12 mouse cellular contexts compared by ENCODE assay signal in genomic region chr5:121089660-121090059, GRCm38 (mm10).
DNase-seq lines count a peak whose midpoint lies in the region; ATAC-seq and TF ChIP-seq lines count a peak whose summit lies in the region.
"Had no signal": no experiment of that assay in that cellular context is flagged by ENCODE, and none has a peak within 500 bp of the region (broad histone marks: within the 10 kb centered on the region; RNA-seq: fewer than 3 reads in every experiment).

No protein-coding gene starts in this region.

- H3K9me3 ChIP-seq in forebrain, embryonic 16.5 days (ENCODE audit: control insufficient read depth, low read length), result no peaks in the 10 kb centered on the region
- H3K9me3 ChIP-seq in forebrain, embryonic 10.5 days, result peaks cover 5% of the 10 kb centered on the region; the same call in 1 of the 2 replicates
- H3K9me3 ChIP-seq in hindbrain, embryonic 15.5 days, result no peaks in the 10 kb centered on the region
- H3K9me3 ChIP-seq in neural tube, embryonic 15.5 days (replicated peaks), result no peaks in the 10 kb centered on the region
- no peaks in the 10 kb centered on the region for H3K9me3 ChIP-seq in intestine, postnatal 0 days (ENCODE audit: control insufficient read depth)
- H3K9me3 ChIP-seq: intestine, embryonic 15.5 days; liver, embryonic 12.5 days had no signal

- no peak overlapping the region for H3K4me3 ChIP-seq in forebrain, embryonic 16.5 days (replicated peaks; ENCODE audit: low read length)
- H3K4me3 ChIP-seq in forebrain, embryonic 10.5 days, result no peak overlapping the region
- H3K4me3 ChIP-seq in hindbrain, embryonic 15.5 days, result no peak overlapping the region
- H3K4me3 ChIP-seq in neural tube, embryonic 15.5 days (replicated peaks), result no peak overlapping the region
- no peak overlapping the region for H3K4me3 ChIP-seq in intestine, postnatal 0 days (ENCODE audit: low read depth, low read length)
- H3K4me3 ChIP-seq: heart, embryonic 13.5 days; intestine, embryonic 15.5 days; liver, embryonic 12.5 days had no signal

- H3K27ac ChIP-seq in forebrain, embryonic 16.5 days (ENCODE audit: low read length), result no peak overlapping the region
- H3K27ac ChIP-seq in forebrain, embryonic 10.5 days, result no peak overlapping the region
- H3K27ac ChIP-seq in hindbrain, embryonic 15.5 days (replicated peaks), result peak overlapping the region; percentile 70
- peak overlapping the region; percentile 45 for H3K27ac ChIP-seq in neural tube, embryonic 15.5 days (replicated peaks)
- H3K27ac ChIP-seq in intestine, postnatal 0 days (ENCODE audit: low read depth, low read length), result no peak overlapping the region
- H3K27ac ChIP-seq: heart, embryonic 13.5 days; intestine, embryonic 15.5 days; liver, embryonic 12.5 days had no signal

- DNase-seq in forebrain, embryonic 10.5 days (ENCODE audit: extremely low spot score, low spot score), result no peak
- peak; percentile 99 for DNase-seq in cerebellum, adult 9-11 months
- DNase-seq in lung, postnatal 14 days, result no peak
- DNase-seq in heart, postnatal 4 days, result no peak
- DNase-seq: kidney, postnatal 4 days had no signal

- WGBS in forebrain, embryonic 16.5 days, result 62% methylated on average over 7 of the region's 7 CpGs
- 75% methylated on average over 7 of the region's 7 CpGs for WGBS in forebrain, embryonic 10.5 days
- WGBS in hindbrain, embryonic 15.5 days, result 38% methylated on average over 7 of the region's 7 CpGs
- 55% methylated on average over 7 of the region's 7 CpGs for whole genome bisulfite sequencing in neural tube, embryonic 15.5 days
- whole genome bisulfite sequencing in intestine, postnatal 0 days, result 76% methylated on average over 7 of the region's 7 CpGs

- H3K27me3 ChIP-seq in forebrain, embryonic 16.5 days (replicated peaks; ENCODE audit: control insufficient read depth, insufficient read depth, low read length), result no peaks in the 10 kb centered on the region
- no peaks in the 10 kb centered on the region for H3K27me3 ChIP-seq in forebrain, embryonic 10.5 days (ENCODE audit: poor library complexity, severe bottlenecking)
- no peaks in the 10 kb centered on the region for H3K27me3 ChIP-seq in hindbrain, embryonic 15.5 days
- H3K27me3 ChIP-seq in neural tube, embryonic 15.5 days (replicated peaks), result no peaks in the 10 kb centered on the region
- H3K27me3 ChIP-seq in intestine, postnatal 0 days (replicated peaks; ENCODE audit: control insufficient read depth, insufficient read depth, low read length), result no peaks in the 10 kb centered on the region
- H3K27me3 ChIP-seq: heart, embryonic 13.5 days; intestine, embryonic 15.5 days; liver, embryonic 12.5 days had no signal

- H3K36me3 ChIP-seq in forebrain, embryonic 16.5 days (ENCODE audit: control insufficient read depth, insufficient read depth), result no peaks in the 10 kb centered on the region
- H3K36me3 ChIP-seq in forebrain, embryonic 10.5 days (replicated peaks), result no peaks in the 10 kb centered on the region
- H3K36me3 ChIP-seq in hindbrain, embryonic 15.5 days, result no peaks in the 10 kb centered on the region
- H3K36me3 ChIP-seq in neural tube, embryonic 15.5 days, result no peaks in the 10 kb centered on the region
- H3K36me3 ChIP-seq in intestine, postnatal 0 days (ENCODE audit: control insufficient read depth, insufficient read depth), result no peaks in the 10 kb centered on the region
- H3K36me3 ChIP-seq: heart, embryonic 13.5 days; intestine, embryonic 15.5 days; liver, embryonic 12.5 days had no signal

- H3K4me2 ChIP-seq in forebrain, embryonic 16.5 days (ENCODE audit: low read length), result no peak overlapping the region
- no peak overlapping the region for H3K4me2 ChIP-seq in hindbrain, embryonic 15.5 days
- H3K4me2 ChIP-seq in neural tube, embryonic 15.5 days, result no peak overlapping the region
- H3K4me2 ChIP-seq in intestine, postnatal 0 days (replicated peaks; ENCODE audit: low read depth), result no peak overlapping the region
- H3K4me2 ChIP-seq: heart, embryonic 13.5 days; intestine, embryonic 15.5 days; liver, embryonic 12.5 days had no signal

- no peak for TF ChIP-seq CTCF in intestine, postnatal 0 days (IDR thresholded peaks at IDR 0.05; ENCODE audit: low read depth)

- no peak overlapping the region for H3K9ac ChIP-seq in forebrain, embryonic 16.5 days (replicated peaks; ENCODE audit: low read depth, low read length)
- no peak overlapping the region for H3K9ac ChIP-seq in hindbrain, embryonic 15.5 days
- no peak overlapping the region for H3K9ac ChIP-seq in neural tube, embryonic 15.5 days (replicated peaks)
- H3K9ac ChIP-seq in intestine, postnatal 0 days (ENCODE audit: low read depth, low read length), result no peak overlapping the region
- H3K9ac ChIP-seq: heart, embryonic 13.5 days; intestine, embryonic 15.5 days; liver, embryonic 12.5 days had no signal

- peaks cover 3% of the 10 kb centered on the region; the same call in 1 of the 2 replicates for H3K4me1 ChIP-seq in forebrain, embryonic 16.5 days (replicated peaks; ENCODE audit: control insufficient read depth, insufficient read depth, low read length)
- H3K4me1 ChIP-seq in forebrain, embryonic 10.5 days, result peaks cover 5% of the 10 kb centered on the region
- peaks cover 11% of the 10 kb centered on the region for H3K4me1 ChIP-seq in hindbrain, embryonic 15.5 days (replicated peaks)
- H3K4me1 ChIP-seq in neural tube, embryonic 15.5 days, result peaks cover 6% of the 10 kb centered on the region; the same call in 1 of the 2 replicates
- no peaks in the 10 kb centered on the region for H3K4me1 ChIP-seq in intestine, postnatal 0 days (replicated peaks; ENCODE audit: control insufficient read depth, insufficient read depth, low read length)
- H3K4me1 ChIP-seq: heart, embryonic 13.5 days; intestine, embryonic 15.5 days; liver, embryonic 12.5 days had no signal

- peak; percentile 52; the same call in 1 of the 2 replicates for ATAC-seq in forebrain, embryonic 16.5 days
- ATAC-seq in hindbrain, embryonic 15.5 days (ENCODE audit: low FRiP score, low read depth), result peak; percentile 81
- peak; percentile 53 for ATAC-seq in neural tube, embryonic 15.5 days (ENCODE audit: low FRiP score)
- no peak for ATAC-seq in intestine, postnatal 0 days
- ATAC-seq: intestine, embryonic 15.5 days; liver, embryonic 12.5 days had no signal

Comparison
In these comparisons a context has a peak if more than half of its experiments do, and no peak if none do; other contexts are left out.
1. H3K27ac ChIP-seq: peak in hindbrain, embryonic 15.5 days (single experiment) and neural tube, embryonic 15.5 days (single experiment); none in forebrain, embryonic 16.5 days (single experiment), forebrain, embryonic 10.5 days (single experiment) and intestine, postnatal 0 days (single experiment).